Mouse (Mus musculus) kidney, embryonic 16.5 days (tissue): ENCODE data around the gene Akr1c19. TPM values are rescaled to one million over a fixed set of nuclear protein-coding genes. Genes with fewer than 3 reads are reported as not detected.
"Not testable (repeated sequence)": the region's sequence is repeated elsewhere in the genome, so short reads cannot be mapped to it uniquely, and the experiment has no call there.

Experiments used
- ATAC-seq: fragments of 200-750 bp; cut with Nextera tagmentation; 2 replicates; pipeline ENCODE4 v1.8.0; 2017; ENCODE audit warnings: moderate TSS enrichment; ENCODE audit not compliant: low FRiP score, low TSS enrichment
- H3K27ac ChIP-seq: fragments of 300-500 bp; sonication (generic); 2 replicates; pipeline ENCODE4 v1.5.1; 2014; ENCODE audit warnings: low read length
- H3K27me3 ChIP-seq: fragments of 300-500 bp; sonication (generic); 2 replicates; pipeline ENCODE4 v1.6.1; 2014; ENCODE audit warnings: low read length, control low read depth, mixed read lengths; ENCODE audit not compliant: insufficient read depth
- H3K36me3 ChIP-seq: fragments of 300-500 bp; sonication (generic); 2 replicates; pipeline ENCODE4 v1.6.1; 2014; ENCODE audit warnings: low read length, control low read depth, mixed read lengths; ENCODE audit not compliant: insufficient read depth
- H3K4me1 ChIP-seq: fragments of 300-500 bp; sonication (generic); 2 replicates; pipeline ENCODE4 v1.6.1; 2014; ENCODE audit warnings: low read length, control low read depth, mixed read lengths; ENCODE audit not compliant: insufficient read depth
- H3K4me2 ChIP-seq: fragments of 300-500 bp; sonication (generic); replicated peaks from 2 replicates; pipeline ENCODE4 v1.6.1; 2014; ENCODE audit warnings: low read depth, low read length
- H3K4me3 ChIP-seq: fragments of 300-500 bp; sonication (generic); 2 replicates; pipeline ENCODE4 v1.5.1; 2014; ENCODE audit warnings: mild to moderate bottlenecking, low read length
- H3K9ac ChIP-seq: fragments of 300-500 bp; sonication (generic); replicated peaks from 2 replicates; pipeline ENCODE4 v1.6.1; 2014; ENCODE audit warnings: low read length
- H3K9me3 ChIP-seq: fragments of 300-500 bp; sonication (generic); 2 replicates; pipeline ENCODE4 v1.6.1; 2016; ENCODE audit warnings: low read length, control low read depth
- WGBS: fragments of 180-500 bp; shearing (Covaris S2); extraction: QIAGEN DNeasy Blood & Tissue Kit; methylation state at CpG from one replicate; pipeline ENCODE4 v1.1.7; 2014; 5-methylcytosine and 5-hydroxymethylcytosine counted together
- polyA plus RNA-seq: library from polyadenylated mRNA; unstranded; fragments of >200 nt; fragmentation: Nextera tagmentation; extraction: Ambion mirVana; gene quantifications from 2 replicates; pipeline ENCODE4 v1.2.1, GENCODE M21; 2015

The Akr1c19 gene
- polyA plus RNA-seq, 1 experiment from 2014 or later, result 52.9 TPM

DNA sequence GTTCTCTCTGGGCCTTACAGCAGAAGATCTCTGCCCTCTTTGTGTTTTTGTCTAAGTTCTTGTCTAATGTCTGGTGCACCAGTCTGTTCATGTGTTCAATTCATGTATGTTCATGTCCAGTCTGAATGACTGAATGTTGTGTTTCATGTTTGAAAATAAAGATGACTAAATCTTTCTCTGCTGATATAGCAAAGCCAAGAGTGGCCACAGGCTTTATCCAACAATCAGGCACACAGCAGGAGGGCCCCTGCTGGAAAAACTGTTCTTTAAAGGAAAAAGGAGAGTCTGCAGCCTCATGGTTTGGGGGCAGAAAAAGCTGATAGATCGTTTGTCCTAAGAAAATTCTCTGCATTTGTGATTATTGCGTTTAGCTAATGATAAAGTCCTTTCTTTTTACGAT is 16.2 kb upstream of the Akr1c19 start:
- H3K27me3 ChIP-seq, result no peaks in the 10 kb centered on the region
- no peak overlapping the region for H3K9ac ChIP-seq
- no peak overlapping the region for H3K27ac ChIP-seq
- 80% methylated on average over 3 of the region's 3 CpGs for WGBS
- no peak for ATAC-seq
- no peaks in the 10 kb centered on the region for H3K4me1 ChIP-seq
- no peak overlapping the region for H3K4me2 ChIP-seq
- H3K9me3 ChIP-seq, result 0 out of 2 replicates have a peak, but pooled peaks cover 4% of the 10 kb centered on the region
- H3K36me3 ChIP-seq, result no peaks in the 10 kb centered on the region
- no peak overlapping the region for H3K4me3 ChIP-seq

GRCm38 (mm10) chr13:4215496-4215895 is 13.0 kb upstream of the Akr1c19 start:
- not testable (repeated sequence) for H3K4me1 ChIP-seq, H3K9me3 ChIP-seq, H3K27me3 ChIP-seq, H3K9ac ChIP-seq, ATAC-seq, H3K4me2 ChIP-seq, H3K27ac ChIP-seq, H3K4me3 ChIP-seq, H3K36me3 ChIP-seq
- 81% methylated on average over 1 of the region's 1 CpGs for WGBS

DNA sequence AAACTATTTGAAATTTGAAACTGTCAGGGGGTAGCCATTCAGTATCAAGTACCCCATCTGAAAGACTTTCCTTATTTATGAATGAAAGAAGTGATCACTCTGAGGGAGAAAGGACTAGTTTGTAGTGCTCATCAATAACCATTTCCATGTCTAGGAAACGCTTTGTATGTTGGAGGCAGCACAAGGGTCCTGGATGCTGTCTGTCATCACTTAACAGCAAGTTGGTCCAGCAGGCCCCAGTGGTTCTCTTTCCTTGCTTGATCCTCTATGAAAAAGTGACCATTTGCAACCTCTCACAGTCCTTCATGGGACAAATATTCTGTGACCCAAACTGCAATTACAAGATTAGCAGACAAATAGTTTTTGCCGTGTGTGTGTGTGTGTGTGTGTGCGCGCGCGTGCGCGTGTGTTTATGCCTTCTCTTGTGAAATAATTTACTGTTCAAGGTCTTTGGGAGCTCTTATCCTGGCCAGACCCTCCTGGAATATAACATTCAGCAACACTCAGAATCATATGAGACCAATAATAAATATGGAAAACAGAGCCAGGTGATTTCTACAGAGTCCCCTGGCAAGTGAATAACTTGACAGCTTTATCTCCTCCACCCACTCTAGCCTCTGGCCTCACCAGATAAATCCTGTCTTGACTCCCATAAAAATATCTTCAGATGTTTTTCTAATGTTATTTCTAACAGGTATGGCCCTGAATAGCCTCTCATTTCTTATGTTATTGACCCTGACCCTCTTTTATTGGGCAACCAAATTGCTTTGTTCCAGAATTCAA is 2.5 kb downstream of the Akr1c19 start:
- Histone ChIP-seq H3K36me3 (no peaks in the 10 kb centered on the region), H3K27ac (no peak overlapping the region), H3K4me2 (no peak overlapping the region), H3K9me3 (no peaks in the 10 kb centered on the region), H3K27me3 (no peaks in the 10 kb centered on the region), H3K9ac (no peak overlapping the region), H3K4me3 (no peak overlapping the region), H3K4me1 (0 out of 2 replicates have a peak, but pooled peaks cover 3% of the 10 kb centered on the region)
- no peak for ATAC-seq
- WGBS, result 73% methylated on average over 8 of the region's 8 CpGs

GRCm38 (mm10) chr13:4233135-4233534 is 4.6 kb downstream of the Akr1c19 start:
- Histone ChIP-seq H3K36me3 (no peaks in the 10 kb centered on the region), H3K4me2 (no peak overlapping the region), H3K27me3 (no peaks in the 10 kb centered on the region), H3K4me1 (0 out of 2 replicates have a peak, but pooled peaks cover 3% of the 10 kb centered on the region), H3K4me3 (no peak overlapping the region), H3K9me3 (no peaks in the 10 kb centered on the region), H3K27ac (peak overlapping the region; percentile 68), H3K9ac (no peak overlapping the region)
- 70% methylated on average over 1 of the region's 1 CpGs for WGBS
- ATAC-seq, result peak; percentile 44

GRCm38 (mm10) chr13:4233536-4234172 is 5.2 kb downstream of the Akr1c19 start:
- peak; percentile 98 for ATAC-seq
- Histone ChIP-seq H3K9me3 (no peaks in the 10 kb centered on the region), H3K4me3 (peak overlapping the region; percentile 31), H3K4me1 (0 out of 2 replicates have a peak, but pooled peaks cover 3% of the 10 kb centered on the region), H3K27me3 (no peaks in the 10 kb centered on the region), H3K4me2 (peak overlapping the region; percentile 33), H3K36me3 (0 out of 2 replicates have a peak, but pooled peaks cover 4% of the 10 kb centered on the region), H3K9ac (no peak overlapping the region), H3K27ac (peak overlapping the region; percentile 62)
- 68% methylated on average over 3 of the region's 3 CpGs for WGBS

- no peaks in the 10 kb centered on the region for H3K27me3 ChIP-seq
- peak overlapping the region; percentile 7; the same call in 1 of the 2 replicates for H3K4me3 ChIP-seq
- 0 out of 2 replicates have a peak, but pooled peaks cover 2% of the 10 kb centered on the region for H3K4me1 ChIP-seq
- ATAC-seq, result peak; percentile 97
- no peak overlapping the region for H3K27ac ChIP-seq
- H3K9me3 ChIP-seq, result no peaks in the 10 kb centered on the region
- H3K4me2 ChIP-seq, result peak overlapping the region; percentile 35
- 1% methylated on average over 13 of the region's 13 CpGs for WGBS
- H3K9ac ChIP-seq, result no peak overlapping the region
- H3K36me3 ChIP-seq, result no peaks in the 10 kb centered on the region
Observed at GRCm38 (mm10) chr13:4244861-4245559, 16.5 kb downstream of the Akr1c19 start.

- H3K4me1 ChIP-seq, result 0 out of 2 replicates have a peak, but pooled peaks cover 2% of the 10 kb centered on the region
- no peak overlapping the region for H3K9ac ChIP-seq
- peak overlapping the region; percentile 63; the same call in 1 of the 2 replicates for H3K27ac ChIP-seq
- no peaks in the 10 kb centered on the region for H3K27me3 ChIP-seq
- no peaks in the 10 kb centered on the region for H3K9me3 ChIP-seq
- H3K36me3 ChIP-seq, result no peaks in the 10 kb centered on the region
- WGBS, result 35% methylated on average over 3 of the region's 3 CpGs
- no peak overlapping the region for H3K4me2 ChIP-seq
- H3K4me3 ChIP-seq, result no peak overlapping the region
- ATAC-seq, result peak; percentile 69
Observed at GRCm38 (mm10) chr13:4249347-4249746, 20.8 kb downstream of the Akr1c19 start.

GRCm38 (mm10) chr13:4256894-4257293 is 28.4 kb downstream of the Akr1c19 start:
- not testable (repeated sequence) for H3K36me3 ChIP-seq, ATAC-seq, H3K27ac ChIP-seq, H3K27me3 ChIP-seq, H3K9me3 ChIP-seq, H3K9ac ChIP-seq, H3K4me1 ChIP-seq, H3K4me2 ChIP-seq, H3K4me3 ChIP-seq

GRCm38 (mm10) chr13:4257349-4257748 is 28.8 kb downstream of the Akr1c19 start:
- Histone ChIP-seq H3K4me2 (no peak overlapping the region), H3K4me1 (no peaks in the 10 kb centered on the region), H3K9me3 (no peaks in the 10 kb centered on the region), H3K27ac (no peak overlapping the region), H3K4me3 (no peak overlapping the region), H3K27me3 (no peaks in the 10 kb centered on the region), H3K9ac (no peak overlapping the region), H3K36me3 (no peaks in the 10 kb centered on the region)
- 78% methylated on average over 6 of the region's 6 CpGs for WGBS
- ATAC-seq, result no peak
